Mouse (Mus musculus): ENCODE measurements at regions not wholly inside any gene's neighbourhood (a gene's known extent, or its start where the extent isn't known, plus 50 kb on each side); places are given as distances from the start of the nearest gene placed in this dataset.
"Not testable (repeated sequence)": the region's sequence is repeated elsewhere in the genome, so short reads cannot be mapped to it uniquely, and the experiment has no call there.

- no peak for ATAC-seq (replicated peaks; ENCODE audit: insufficient number of reproducible peaks, low FRiP score, low TSS enrichment, poor library complexity, severe bottlenecking)
Measured at GRCm38 (mm10) chr2:53276435-53276834, 84.9 kb downstream of the Arl6ip6 start.

DNA sequence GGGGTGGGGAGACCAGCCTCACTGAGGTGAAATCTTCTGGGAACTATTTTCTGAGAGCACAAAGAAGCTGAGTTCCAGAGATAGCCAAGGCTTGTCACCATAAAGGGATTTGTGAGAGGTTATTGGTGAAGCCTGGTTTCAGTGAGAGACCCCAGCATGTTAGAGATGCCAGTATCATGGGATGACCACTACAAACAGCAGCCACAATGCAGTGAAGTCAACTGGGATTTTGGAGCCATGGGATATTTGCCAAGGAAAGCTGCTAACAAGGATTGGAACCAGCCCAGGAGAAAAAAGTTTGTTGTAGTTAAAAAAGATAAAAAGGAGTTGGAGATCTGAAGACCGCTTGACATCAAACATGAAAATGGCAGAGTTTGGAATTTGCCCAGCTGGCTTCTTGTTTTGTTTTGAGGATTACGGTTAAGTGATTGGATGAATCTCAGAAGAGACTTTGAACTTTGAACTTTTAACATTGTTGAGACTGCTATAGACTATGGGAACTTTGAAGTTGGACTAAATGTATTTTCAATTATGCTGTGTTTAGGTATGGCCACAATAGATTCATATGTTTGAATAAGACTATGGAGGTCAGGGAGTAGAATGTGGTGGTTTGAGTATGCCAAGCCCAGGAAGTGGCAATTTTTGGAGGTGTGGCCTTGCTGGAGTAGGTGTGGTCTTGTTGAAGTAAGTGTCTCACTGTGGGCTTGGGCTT, 110.3 kb downstream of the Arl6ip6 start:
- no peak for ATAC-seq (replicated peaks; ENCODE audit: insufficient number of reproducible peaks, low FRiP score, low TSS enrichment, poor library complexity, severe bottlenecking)

- ATAC-seq (replicated peaks; ENCODE audit: insufficient number of reproducible peaks, low FRiP score, low TSS enrichment, poor library complexity, severe bottlenecking), result no peak
Measured at GRCm38 (mm10) chr2:53330680-53331079, 139.2 kb downstream of the Arl6ip6 start.

DNA sequence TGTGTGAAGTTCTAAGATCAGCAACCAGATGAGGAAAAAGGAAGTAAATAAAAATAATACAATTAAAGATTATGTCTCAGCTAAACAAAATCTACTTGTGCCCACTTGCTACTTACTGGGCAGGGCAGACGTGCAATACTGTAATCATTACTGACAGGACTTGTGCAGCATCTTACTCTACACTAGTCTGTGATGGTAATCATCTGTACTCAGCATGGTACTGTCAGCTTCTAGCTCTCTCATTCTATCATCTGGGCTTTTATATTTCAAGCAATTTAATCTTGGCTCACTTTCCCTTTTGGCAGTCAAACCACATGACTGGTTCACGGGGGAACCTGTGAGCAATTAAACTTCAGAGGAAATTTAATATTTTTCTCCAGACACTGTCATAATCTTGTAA, 167.5 kb downstream of the Arl6ip6 start:
- no peak for ATAC-seq (replicated peaks; ENCODE audit: insufficient number of reproducible peaks, low FRiP score, low TSS enrichment, poor library complexity, severe bottlenecking)

GRCm38 (mm10) chr2:53382348-53382747, 190.8 kb downstream of the Arl6ip6 start:
- no peak for ATAC-seq (replicated peaks; ENCODE audit: insufficient number of reproducible peaks, low FRiP score, low TSS enrichment, poor library complexity, severe bottlenecking)

- no peak for ATAC-seq (replicated peaks; ENCODE audit: insufficient number of reproducible peaks, low FRiP score, low TSS enrichment, poor library complexity, severe bottlenecking)
Measured at GRCm38 (mm10) chr2:53384545-53385176, 193.1 kb downstream of the Arl6ip6 start.

DNA sequence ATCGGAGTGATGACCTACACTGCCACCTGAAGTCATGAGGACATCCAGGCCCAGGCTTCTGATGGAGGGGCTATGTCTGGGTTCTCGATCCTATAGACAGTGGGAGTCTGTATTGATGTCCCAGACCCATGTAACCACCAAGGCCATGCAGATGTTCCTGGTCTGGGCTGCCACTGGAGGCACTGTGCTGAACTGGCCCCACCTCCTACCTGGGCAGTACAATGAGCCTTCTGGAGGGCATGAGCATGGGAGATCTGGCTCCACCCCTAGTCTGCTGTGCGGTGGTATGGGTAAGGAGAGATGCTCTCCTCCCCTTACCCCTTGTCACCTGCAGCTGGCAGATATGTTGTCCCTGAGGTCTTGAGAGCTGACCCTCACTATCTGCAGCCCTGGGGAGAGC, 197.1 kb downstream of the Arl6ip6 start:
- ATAC-seq (replicated peaks; ENCODE audit: insufficient number of reproducible peaks, low FRiP score, low TSS enrichment, poor library complexity, severe bottlenecking), result no peak

DNA sequence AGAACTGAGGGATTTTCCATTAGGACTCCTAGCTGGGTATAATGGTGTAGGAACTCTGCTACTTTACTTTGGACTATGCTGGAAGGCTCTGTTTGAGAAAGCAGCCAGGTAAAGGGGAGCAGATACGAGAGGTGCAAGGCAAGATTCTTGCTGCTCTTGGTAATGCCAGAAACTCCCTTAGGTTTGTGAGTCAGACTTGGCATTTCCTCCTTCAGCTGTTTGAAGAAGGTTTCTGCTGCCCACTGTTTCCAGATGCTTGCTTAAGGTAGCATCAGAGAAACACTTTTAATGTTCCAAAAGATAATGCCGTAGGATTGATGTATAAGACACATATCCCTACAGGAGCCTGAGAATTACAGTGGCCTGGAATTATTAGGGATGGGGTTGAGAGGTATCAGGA, 222.9 kb downstream of the Arl6ip6 start:
- ATAC-seq (replicated peaks; ENCODE audit: insufficient number of reproducible peaks, low FRiP score, low TSS enrichment, poor library complexity, severe bottlenecking), result no peak

- no peak for ATAC-seq (replicated peaks; ENCODE audit: insufficient number of reproducible peaks, low FRiP score, low TSS enrichment, poor library complexity, severe bottlenecking)
Measured at GRCm38 (mm10) chr2:53437046-53437815, 245.7 kb downstream of the Arl6ip6 start.

GRCm38 (mm10) chr2:53440301-53440700, 248.8 kb downstream of the Arl6ip6 start:
- not testable (repeated sequence) for ATAC-seq (replicated peaks; ENCODE audit: insufficient number of reproducible peaks, low FRiP score, low TSS enrichment, poor library complexity, severe bottlenecking)

- ATAC-seq (replicated peaks; ENCODE audit: insufficient number of reproducible peaks, low FRiP score, low TSS enrichment, poor library complexity, severe bottlenecking), result no peak
Measured at GRCm38 (mm10) chr2:53460265-53460664, 268.7 kb downstream of the Arl6ip6 start.

- ATAC-seq (replicated peaks; ENCODE audit: insufficient number of reproducible peaks, low FRiP score, low TSS enrichment, poor library complexity, severe bottlenecking), result no peak
Measured at GRCm38 (mm10) chr2:53474455-53474854, 282.9 kb downstream of the Arl6ip6 start.

GRCm38 (mm10) chr2:53479051-53479450, 287.5 kb downstream of the Arl6ip6 start:
- not testable (repeated sequence) for ATAC-seq (replicated peaks; ENCODE audit: insufficient number of reproducible peaks, low FRiP score, low TSS enrichment, poor library complexity, severe bottlenecking)

DNA sequence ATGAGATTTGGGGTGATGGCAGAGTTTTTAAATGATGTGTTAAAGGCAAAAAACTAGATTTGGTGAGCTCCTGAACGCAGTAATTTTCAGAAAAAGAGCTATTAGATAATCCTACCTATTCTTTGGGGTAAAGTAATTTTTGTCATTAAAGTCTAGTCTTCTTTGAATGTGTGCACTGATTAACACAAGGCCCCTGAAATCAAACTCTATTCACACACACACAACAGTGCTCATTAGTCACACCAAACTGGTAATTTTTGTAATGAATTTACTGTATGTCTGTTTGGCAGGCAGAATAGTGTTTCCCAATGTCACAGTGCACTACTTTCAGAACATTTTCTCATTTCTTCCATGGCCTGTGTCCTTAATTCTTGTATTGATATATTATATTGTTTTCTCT, 296.8 kb downstream of the Arl6ip6 start:
- no peak for ATAC-seq (replicated peaks; ENCODE audit: insufficient number of reproducible peaks, low FRiP score, low TSS enrichment, poor library complexity, severe bottlenecking)

DNA sequence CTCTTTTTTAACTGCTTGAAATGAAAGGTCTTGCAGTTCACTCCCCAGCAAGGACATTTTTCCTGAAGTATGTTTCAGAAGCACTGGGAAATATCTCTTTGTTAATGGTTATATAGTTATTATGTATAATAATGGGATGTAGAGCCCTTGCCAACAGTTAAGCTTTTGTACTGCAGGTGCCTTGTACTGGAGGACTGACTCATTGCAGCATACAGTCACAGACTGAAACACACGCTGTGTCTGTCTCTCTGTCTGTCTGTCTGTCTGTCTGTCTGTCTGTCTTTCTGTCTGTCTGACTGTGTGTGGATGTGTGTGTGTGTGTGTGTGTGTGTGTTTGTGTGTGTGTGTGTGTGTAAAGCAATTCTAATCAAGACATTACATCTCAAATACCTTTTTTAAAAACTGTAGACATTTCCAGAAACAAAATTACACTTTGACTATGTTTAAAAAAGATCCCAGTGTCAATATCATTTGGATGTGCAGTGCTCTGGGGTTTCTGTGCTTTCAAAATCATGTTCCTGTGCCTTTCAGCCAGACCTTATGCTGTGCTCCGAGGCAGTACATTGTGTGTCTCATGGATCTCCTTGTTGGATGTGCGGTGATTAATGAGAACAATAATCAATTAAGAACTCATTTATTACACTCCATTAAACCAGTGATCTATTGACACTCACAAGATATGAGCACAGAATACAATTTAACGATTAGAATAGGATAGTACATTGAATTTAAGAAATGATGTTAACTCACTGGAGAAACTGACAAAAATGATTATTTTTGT, 299.5 kb downstream of the Arl6ip6 start:
- ATAC-seq (replicated peaks; ENCODE audit: insufficient number of reproducible peaks, low FRiP score, low TSS enrichment, poor library complexity, severe bottlenecking), result no peak

DNA sequence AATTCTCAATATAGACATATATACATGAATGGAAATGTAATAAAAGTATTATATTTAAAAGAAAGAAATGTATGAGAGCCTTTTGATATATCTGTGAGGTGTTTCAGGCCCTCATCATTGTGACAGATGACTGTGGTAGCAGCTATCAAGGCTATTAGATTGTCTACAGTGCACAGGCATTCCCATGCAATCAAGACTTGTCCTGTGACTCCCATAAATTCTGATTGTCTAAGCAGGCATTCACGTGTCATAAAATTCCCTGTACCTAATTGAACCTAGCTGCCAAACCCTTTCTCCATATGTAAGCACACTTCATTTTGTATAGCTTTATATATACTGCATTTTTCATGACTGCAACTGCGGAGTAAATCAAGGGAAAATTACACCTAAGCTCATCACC, 301.3 kb downstream of the Arl6ip6 start:
- ATAC-seq (replicated peaks; ENCODE audit: insufficient number of reproducible peaks, low FRiP score, low TSS enrichment, poor library complexity, severe bottlenecking), result no peak

GRCm38 (mm10) chr2:53501657-53502274, 310.2 kb downstream of the Arl6ip6 start:
- ATAC-seq (replicated peaks; ENCODE audit: insufficient number of reproducible peaks, low FRiP score, low TSS enrichment, poor library complexity, severe bottlenecking), result no peak

- no peak for ATAC-seq (replicated peaks; ENCODE audit: insufficient number of reproducible peaks, low FRiP score, low TSS enrichment, poor library complexity, severe bottlenecking)
Measured at GRCm38 (mm10) chr2:53502275-53502667, 310.7 kb downstream of the Arl6ip6 start.

DNA sequence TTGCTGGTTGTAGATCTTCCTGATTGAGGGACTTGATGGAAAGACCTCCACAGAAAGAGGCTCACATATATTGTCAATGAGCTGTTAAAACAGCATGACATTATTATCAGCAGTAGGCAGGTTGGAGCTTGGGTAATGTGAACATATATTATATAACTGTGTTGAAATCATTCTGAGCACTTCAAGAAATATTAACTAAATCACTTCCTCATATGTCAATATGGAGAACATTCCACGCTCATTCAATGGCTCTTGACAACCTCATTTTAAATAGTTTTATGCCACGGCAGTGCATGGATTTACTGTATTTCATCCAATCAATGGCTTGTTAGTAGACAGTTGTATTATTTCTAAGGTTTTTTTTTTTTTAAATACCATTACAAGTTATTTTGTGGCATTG, 350.6 kb downstream of the Arl6ip6 start:
- ATAC-seq (replicated peaks; ENCODE audit: insufficient number of reproducible peaks, low FRiP score, low TSS enrichment, poor library complexity, severe bottlenecking), result no peak
